Mouse (Mus musculus) forebrain, embryonic 11.5 days (tissue): ENCODE results near the gene Poc1b. TPM values are rescaled to one million over a fixed set of nuclear protein-coding genes. Genes with fewer than 3 reads are reported as not detected.

Source experiments
- ATAC-seq: fragments of 200-750 bp; cut with Nextera tagmentation; replicated peaks from 2 replicates; pipeline ENCODE4 v1.8.0; 2017; ENCODE audit warnings: moderate TSS enrichment; ENCODE audit not compliant: low FRiP score
- DNase-seq: peaks from one replicate; pipeline ENCODE4 v3.0.0-alpha.2; 2017; ENCODE audit warnings: low spot score
- H3K27ac ChIP-seq: fragments of 300-500 bp; sonication (generic); 2 replicates; pipeline ENCODE4 v1.5.1; 2014; ENCODE audit warnings: low read depth, low read length
- H3K27me3 ChIP-seq: fragments of 300-500 bp; sonication (generic); 2 replicates; pipeline ENCODE4 v1.6.1; 2014; ENCODE audit warnings: mild to moderate bottlenecking, low read length, mixed read lengths; ENCODE audit not compliant: control insufficient read depth, insufficient read depth
- H3K36me3 ChIP-seq: fragments of 300-500 bp; sonication (generic); 2 replicates; pipeline ENCODE4 v1.6.1; 2014; ENCODE audit warnings: mild to moderate bottlenecking, low read length, moderate library complexity, mixed read lengths; ENCODE audit not compliant: control insufficient read depth, insufficient read depth
- H3K4me1 ChIP-seq: fragments of 300-500 bp; sonication (generic); replicated peaks from 2 replicates; pipeline ENCODE4 v1.6.1; 2014; ENCODE audit warnings: low read length, mixed read lengths; ENCODE audit not compliant: control insufficient read depth, insufficient read depth
- H3K4me2 ChIP-seq: fragments of 300-500 bp; sonication (generic); 2 replicates; pipeline ENCODE4 v1.6.1; 2014; ENCODE audit warnings: low read depth, mild to moderate bottlenecking, low read length, moderate library complexity, mixed read lengths; ENCODE audit not compliant: severe bottlenecking
- H3K4me3 ChIP-seq: fragments of 300-500 bp; sonication (generic); 2 replicates; pipeline ENCODE4 v1.5.1; 2014; ENCODE audit warnings: low read depth, low read length
- H3K9ac ChIP-seq: fragments of 300-500 bp; sonication (generic); 2 replicates; pipeline ENCODE4 v1.6.1; 2014; ENCODE audit warnings: low read length
- H3K9me3 ChIP-seq: fragments of 300-500 bp; sonication (generic); 2 replicates; pipeline ENCODE4 v1.6.1; 2016; ENCODE audit warnings: low read length, mixed read lengths; ENCODE audit not compliant: control insufficient read depth
- WGBS: fragments of 180-500 bp; shearing (Covaris S2); extraction: QIAGEN DNeasy Blood & Tissue Kit; methylation state at CpG from one replicate; pipeline ENCODE4 v1.1.7; 2014; 5-methylcytosine and 5-hydroxymethylcytosine counted together
- polyA plus RNA-seq: library from polyadenylated mRNA; unstranded; fragments of >200 nt; fragmentation: Nextera tagmentation; extraction: Ambion mirVana; gene quantifications from 2 replicates; pipeline ENCODE4 v1.2.1, GENCODE M21; 2014

Gene Poc1b
- polyA plus RNA-seq, 1 experiment from 2014 or later = 42.7 TPM

DNA sequence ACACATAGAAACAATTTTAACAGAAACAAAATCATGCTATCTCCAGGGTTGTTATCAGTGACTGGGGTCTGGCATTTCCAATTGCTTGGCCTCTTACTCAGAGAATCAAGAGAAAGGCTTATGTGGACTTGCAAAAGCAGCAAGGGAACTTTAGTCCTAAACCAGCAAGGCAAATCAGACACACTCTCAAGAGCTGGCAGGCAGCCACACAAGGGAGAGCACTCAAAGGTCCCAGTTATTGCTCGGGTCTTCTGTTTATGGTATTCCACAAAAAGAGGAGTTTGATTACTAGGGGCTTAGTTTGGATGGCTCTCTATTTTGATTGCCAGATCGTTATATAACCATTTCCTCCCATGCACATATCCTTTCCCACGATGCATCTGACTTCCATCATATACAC is 117.4 kb downstream of the Poc1b start:
- Histone ChIP-seq H3K9ac (no peak overlapping the region), H3K27me3 (peaks cover 5% of the 10 kb centered on the region; the same call in 1 of the 2 replicates), H3K4me1 (peaks cover 7% of the 10 kb centered on the region), H3K4me3 (no peak overlapping the region), H3K4me2 (no peak overlapping the region), H3K27ac (no peak overlapping the region), H3K36me3 (no peaks in the 10 kb centered on the region), H3K9me3 (no peaks in the 10 kb centered on the region)
- ATAC-seq = no peak
- no peak for DNase-seq
- WGBS = 86% methylated on average over 3 of the region's 3 CpGs

DNA sequence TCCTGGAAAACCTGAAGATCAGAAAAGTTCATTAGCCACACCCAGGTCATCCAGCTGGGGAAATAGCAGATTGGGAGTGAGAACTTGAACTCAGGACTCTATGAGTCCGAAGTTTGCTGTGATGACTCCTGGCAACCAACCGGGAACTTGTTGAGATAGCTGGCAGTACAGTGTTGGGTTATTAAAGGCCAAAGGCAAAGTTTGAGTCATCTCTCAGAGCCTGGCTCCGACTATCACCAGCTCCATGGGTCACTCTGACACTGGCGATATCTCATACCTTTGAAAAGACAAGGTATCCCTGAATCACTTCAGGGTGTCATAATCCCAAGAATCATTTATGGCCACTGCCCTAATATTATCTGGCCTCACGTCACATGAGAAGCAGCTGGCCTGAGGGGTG is 119.9 kb downstream of the Poc1b start:
- no peaks in the 10 kb centered on the region for H3K36me3 ChIP-seq
- no peak overlapping the region for H3K4me3 ChIP-seq
- ATAC-seq (no peak), DNase-seq (no peak)
- no peaks in the 10 kb centered on the region for H3K9me3 ChIP-seq
- H3K27me3 ChIP-seq = peaks cover 5% of the 10 kb centered on the region; the same call in 1 of the 2 replicates
- H3K9ac ChIP-seq = no peak overlapping the region
- WGBS = 92% methylated on average over 5 of the region's 5 CpGs
- H3K4me2 ChIP-seq = no peak overlapping the region
- peaks cover 9% of the 10 kb centered on the region for H3K4me1 ChIP-seq
- no peak overlapping the region for H3K27ac ChIP-seq

DNA sequence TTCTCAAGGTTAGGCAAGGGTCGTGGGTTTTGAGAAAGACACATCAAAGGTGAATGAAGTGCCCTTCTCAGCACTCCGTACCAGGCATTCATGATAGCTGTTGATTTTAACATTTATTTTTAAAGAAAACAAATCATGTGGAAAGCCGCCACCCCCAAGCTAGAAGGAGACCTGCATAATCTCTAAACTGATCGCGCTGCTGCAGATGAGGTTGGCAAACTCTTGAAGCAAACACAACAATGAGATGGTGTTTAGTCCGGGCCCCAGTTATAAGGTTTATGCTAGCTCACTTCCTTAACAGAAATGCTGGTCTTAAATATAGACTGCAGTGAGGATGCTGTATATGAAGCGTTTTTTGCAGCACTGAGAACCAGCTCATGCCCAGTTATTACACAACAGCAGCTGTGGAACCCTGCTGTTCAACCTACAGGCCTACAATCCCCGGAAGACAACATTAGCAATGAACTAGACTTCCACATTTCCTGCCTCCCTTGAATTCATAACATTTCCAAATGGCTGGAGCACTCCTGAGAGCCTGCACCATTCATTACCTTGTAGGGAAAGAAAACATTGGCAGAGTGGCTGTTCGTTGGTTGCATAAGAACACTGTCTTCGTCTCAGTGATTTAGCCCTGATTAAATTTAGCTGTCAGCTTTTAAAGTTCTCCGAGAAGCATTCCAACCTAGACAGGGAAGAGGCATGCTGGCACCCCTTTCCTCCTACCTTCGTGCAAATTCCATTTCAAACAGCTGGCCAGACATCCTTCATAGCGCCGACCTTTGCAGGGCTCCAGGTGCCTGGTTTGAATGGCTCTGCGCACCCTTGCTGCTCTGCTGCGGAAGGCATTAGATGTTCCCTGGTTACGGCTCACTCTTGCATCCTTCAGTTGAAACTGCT is 121.4 kb downstream of the Poc1b start:
- peak; percentile 55; the same call in 1 of the 2 replicates for ATAC-seq
- no peak overlapping the region for H3K4me3 ChIP-seq
- peaks cover 5% of the 10 kb centered on the region; the same call in 1 of the 2 replicates for H3K27me3 ChIP-seq
- H3K9ac ChIP-seq = no peak overlapping the region
- peak overlapping the region; percentile 16; the same call in 1 of the 2 replicates for H3K4me2 ChIP-seq
- no peak for DNase-seq
- 0 out of 2 replicates have a peak overlapping the region, but pooled peaks have one; percentile 12 for H3K27ac ChIP-seq
- 28% methylated on average over 17 of the region's 17 CpGs for WGBS
- H3K9me3 ChIP-seq = no peaks in the 10 kb centered on the region
- no peaks in the 10 kb centered on the region for H3K36me3 ChIP-seq
- peaks cover 9% of the 10 kb centered on the region for H3K4me1 ChIP-seq

DNA sequence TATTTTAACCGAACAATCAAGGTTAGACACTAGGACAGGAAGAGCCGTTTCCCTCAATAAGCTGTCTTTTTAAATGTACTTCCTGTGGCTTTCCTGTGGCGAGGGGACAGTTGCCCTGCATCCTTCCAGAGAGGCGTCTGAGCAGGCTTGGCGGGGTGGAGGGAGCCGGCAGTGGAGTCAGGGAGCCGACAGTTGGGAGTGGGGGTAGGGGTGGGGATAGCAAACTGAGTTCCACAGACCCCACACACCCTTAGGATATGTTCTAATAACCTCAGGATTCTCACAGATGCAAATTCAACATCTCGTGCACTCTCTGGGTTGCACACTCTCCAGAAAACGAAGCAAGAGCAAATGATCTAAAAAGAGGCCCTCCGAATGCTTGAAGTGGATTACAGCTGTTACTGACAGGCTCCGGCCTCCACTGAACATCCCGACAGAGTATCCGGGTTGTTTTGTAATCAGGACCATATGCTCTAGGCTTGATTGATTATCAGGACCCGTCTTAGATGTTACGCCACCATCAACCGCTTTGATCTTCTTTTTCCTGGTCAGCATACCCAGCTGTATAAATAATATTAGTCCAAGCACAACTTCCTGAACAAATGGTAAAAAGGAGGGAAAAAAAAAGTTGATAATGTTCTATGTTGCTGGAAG is 122.3 kb downstream of the Poc1b start:
- H3K4me3 ChIP-seq = no peak overlapping the region
- DNase-seq = peak; percentile 59
- WGBS = 18% methylated on average over 16 of the region's 16 CpGs
- H3K9me3 ChIP-seq = no peaks in the 10 kb centered on the region
- ATAC-seq = no peak; the same call in 1 of the 2 replicates
- peak overlapping the region; percentile 16; the same call in 1 of the 2 replicates for H3K4me2 ChIP-seq
- peaks cover 9% of the 10 kb centered on the region for H3K4me1 ChIP-seq
- H3K9ac ChIP-seq = no peak overlapping the region
- no peak overlapping the region for H3K27ac ChIP-seq
- no peaks in the 10 kb centered on the region for H3K36me3 ChIP-seq
- peaks cover 5% of the 10 kb centered on the region; the same call in 1 of the 2 replicates for H3K27me3 ChIP-seq

DNA sequence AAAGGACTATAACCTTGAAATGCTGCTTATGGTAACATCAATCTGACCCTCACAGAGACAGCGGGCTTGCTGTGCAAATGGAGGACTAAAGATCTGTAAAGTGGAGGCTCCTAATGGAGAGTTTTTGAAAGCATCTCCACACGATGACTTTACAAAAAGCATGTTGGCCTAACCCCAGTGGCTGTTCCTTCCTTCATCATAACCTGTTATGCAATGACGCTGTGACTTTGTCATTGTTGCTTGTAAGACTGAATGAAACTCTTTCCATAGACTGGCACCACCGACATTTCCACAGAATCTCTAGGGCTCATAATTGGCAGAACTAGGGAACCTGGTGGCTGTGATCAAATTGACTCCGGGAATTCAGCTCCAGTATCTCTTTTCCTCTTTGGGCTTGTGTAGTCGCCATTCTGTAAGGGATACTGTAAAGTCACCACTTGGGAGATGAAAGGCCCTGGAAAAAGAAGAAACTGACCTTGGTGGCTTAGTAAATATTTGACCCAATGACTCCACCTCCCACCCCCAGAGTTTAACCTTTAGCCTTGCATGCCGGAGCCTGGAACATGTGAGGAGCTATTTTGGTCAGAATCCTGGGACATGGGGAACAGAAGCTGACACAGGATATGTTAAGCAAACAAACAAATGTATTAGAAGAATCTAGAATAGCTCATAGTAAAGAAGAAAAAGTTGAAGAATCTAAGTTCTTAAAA is 125.8 kb downstream of the Poc1b start:
- no peak overlapping the region for H3K4me2 ChIP-seq
- no peaks in the 10 kb centered on the region for H3K36me3 ChIP-seq
- WGBS = 77% methylated on average over 7 of the region's 7 CpGs
- no peak overlapping the region for H3K9ac ChIP-seq
- H3K27me3 ChIP-seq = peaks cover 5% of the 10 kb centered on the region; the same call in 1 of the 2 replicates
- ATAC-seq (no peak), DNase-seq (no peak)
- H3K27ac ChIP-seq = no peak overlapping the region
- no peak overlapping the region for H3K4me3 ChIP-seq
- H3K4me1 ChIP-seq = peaks cover 9% of the 10 kb centered on the region
- no peaks in the 10 kb centered on the region for H3K9me3 ChIP-seq

DNA sequence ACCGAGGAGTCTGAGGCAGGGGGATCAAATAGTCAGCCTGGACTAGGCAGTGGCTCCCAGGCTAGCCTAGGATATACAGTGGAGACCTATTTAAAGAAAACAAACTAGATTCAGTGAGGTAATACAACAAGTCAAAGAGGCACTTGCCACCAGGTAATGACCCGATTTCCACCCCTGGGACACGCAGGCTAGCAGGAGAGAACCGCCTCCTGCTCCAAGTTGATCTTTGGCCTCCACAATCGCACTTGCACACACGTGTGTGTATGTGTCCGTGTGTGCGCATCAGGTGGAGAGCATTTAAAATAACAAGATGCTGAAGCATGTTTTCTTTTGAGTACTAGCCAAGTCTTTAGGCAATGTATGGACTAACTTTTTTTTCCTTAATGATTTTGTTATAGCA is 127.5 kb downstream of the Poc1b start:
- ATAC-seq = no peak
- Histone ChIP-seq H3K4me3 (no peak overlapping the region), H3K9ac (no peak overlapping the region), H3K9me3 (no peaks in the 10 kb centered on the region), H3K27me3 (no peaks in the 10 kb centered on the region), H3K4me2 (no peak overlapping the region), H3K4me1 (no peaks in the 10 kb centered on the region; the same call in 1 of the 2 replicates), H3K36me3 (no peaks in the 10 kb centered on the region), H3K27ac (no peak overlapping the region)
- WGBS = 95% methylated on average over 8 of the region's 8 CpGs
- no peak for DNase-seq

DNA sequence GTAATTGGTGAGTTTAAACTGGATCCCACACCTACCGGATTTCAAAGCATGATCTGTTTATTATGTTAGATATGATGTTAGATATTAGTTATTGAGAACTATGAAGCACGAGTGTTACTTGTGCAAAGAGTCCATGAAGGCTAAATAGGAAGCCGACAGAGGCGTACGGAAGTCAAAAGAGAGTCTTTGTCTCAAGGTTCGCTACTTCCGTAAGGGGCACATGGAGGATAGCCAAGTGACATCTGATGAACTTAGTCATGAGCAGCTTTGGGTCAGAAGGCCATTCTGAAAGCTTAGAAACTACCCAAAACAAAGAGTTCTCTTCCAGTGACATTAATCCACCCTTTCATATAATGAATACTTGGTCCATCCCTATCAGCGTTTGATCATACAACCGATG is 128.2 kb downstream of the Poc1b start:
- Histone ChIP-seq H3K9ac (no peak overlapping the region), H3K4me3 (no peak overlapping the region), H3K9me3 (no peaks in the 10 kb centered on the region), H3K27ac (no peak overlapping the region), H3K27me3 (no peaks in the 10 kb centered on the region), H3K4me2 (no peak overlapping the region), H3K4me1 (no peaks in the 10 kb centered on the region), H3K36me3 (no peaks in the 10 kb centered on the region)
- DNase-seq = no peak
- WGBS = 93% methylated on average over 9 of the region's 9 CpGs
- no peak for ATAC-seq

DNA sequence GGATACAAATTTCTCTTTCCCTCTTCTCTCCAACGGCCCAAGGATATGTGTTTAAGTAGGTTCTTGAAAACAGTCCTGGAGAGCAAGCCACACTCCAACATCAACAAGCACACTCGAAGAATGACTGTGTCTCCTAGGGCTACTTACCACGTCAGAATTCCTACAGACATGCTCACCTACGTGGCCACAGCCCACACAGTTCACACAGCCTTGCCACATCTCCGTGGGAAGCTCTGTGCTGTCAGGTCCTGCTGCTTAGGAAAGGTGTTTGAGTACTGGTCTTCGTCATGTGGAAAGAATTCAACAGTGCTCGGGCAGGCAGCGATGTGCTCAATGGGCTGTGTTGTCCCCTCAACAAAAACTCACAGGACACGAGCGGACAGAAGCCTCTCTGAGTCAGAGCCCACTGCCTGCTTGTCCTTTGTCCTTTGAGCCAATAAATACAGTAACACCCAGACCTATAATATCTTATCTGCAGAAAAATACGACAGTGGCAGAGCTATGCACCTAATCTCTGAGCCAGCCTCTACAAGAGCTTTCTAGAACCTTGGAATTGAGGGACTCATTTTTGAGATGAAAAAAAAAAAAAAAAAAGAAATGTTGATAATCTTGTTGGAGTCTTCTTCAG is 130.5 kb downstream of the Poc1b start:
- no peaks in the 10 kb centered on the region for H3K27me3 ChIP-seq
- DNase-seq = no peak
- no peaks in the 10 kb centered on the region for H3K4me1 ChIP-seq
- ATAC-seq = no peak
- H3K36me3 ChIP-seq = no peaks in the 10 kb centered on the region
- H3K4me3 ChIP-seq = no peak overlapping the region
- 82% methylated on average over 11 of the region's 11 CpGs for WGBS
- H3K9me3 ChIP-seq = no peaks in the 10 kb centered on the region
- no peak overlapping the region for H3K9ac ChIP-seq
- no peak overlapping the region for H3K27ac ChIP-seq
- H3K4me2 ChIP-seq = no peak overlapping the region
